Mouse (Mus musculus) G1E (cell line): Measurements from ENCODE around the gene Mtg2.

Experiments used
- GATA1 ChIP-seq: IDR thresholded peaks from 2 replicates; pipeline ENCODE4 v1.6.1; 2012; ENCODE audit warnings: borderline replicate concordance, low read length, inconsistent platforms, mixed read lengths
- GATA2 ChIP-seq: IDR thresholded peaks from 2 replicates; pipeline ENCODE4 v1.6.1; 2012; ENCODE audit warnings: low read depth, low read length, inconsistent platforms, borderline replicate concordance

- TF ChIP-seq GATA2 = no peak
- TF ChIP-seq GATA1 = no peak
Measured at GRCm38 (mm10) chr2:180042858-180043515, 27.4 kb upstream of the Mtg2 start.
